Mouse (Mus musculus): Measurements from ENCODE around the gene Vmn1r62.
"Not testable (repeated sequence)": the region's sequence is repeated elsewhere in the genome, so short reads cannot be mapped to it uniquely, and the experiment has no call there.

Gene Vmn1r62

DNA sequence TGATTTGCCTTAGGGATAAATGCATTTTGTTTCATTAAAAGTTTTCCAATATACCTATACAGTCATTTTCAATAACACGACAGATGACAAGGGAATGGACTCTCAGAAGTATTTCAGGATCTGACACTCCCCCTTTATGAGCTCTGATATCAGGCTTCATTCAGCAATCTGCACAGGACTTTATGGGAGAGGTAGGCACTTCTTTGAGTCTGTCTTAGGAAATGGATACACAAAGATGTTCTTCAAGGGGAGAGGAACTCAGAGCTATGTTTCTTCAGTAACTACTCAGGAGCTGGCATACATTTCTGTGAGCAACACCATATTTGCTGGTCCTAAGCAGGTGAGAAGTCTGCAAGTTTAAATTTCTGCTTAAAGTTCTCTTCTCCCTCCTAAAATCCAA is at the start of gene Vmn1r62:
TSS of gene Vmn1r62 (plus strand) at position 301 of the 400 bp plus-strand sequence.
- not testable (repeated sequence) for DNase-seq
